Mouse (Mus musculus): Measurements from ENCODE around the gene Ets2. TPM values are rescaled to one million over a fixed set of nuclear protein-coding genes. Genes with fewer than 3 reads are reported as not detected.

Gene Ets2
- polyA plus RNA-seq, 1 experiment: 5.2 TPM

DNA sequence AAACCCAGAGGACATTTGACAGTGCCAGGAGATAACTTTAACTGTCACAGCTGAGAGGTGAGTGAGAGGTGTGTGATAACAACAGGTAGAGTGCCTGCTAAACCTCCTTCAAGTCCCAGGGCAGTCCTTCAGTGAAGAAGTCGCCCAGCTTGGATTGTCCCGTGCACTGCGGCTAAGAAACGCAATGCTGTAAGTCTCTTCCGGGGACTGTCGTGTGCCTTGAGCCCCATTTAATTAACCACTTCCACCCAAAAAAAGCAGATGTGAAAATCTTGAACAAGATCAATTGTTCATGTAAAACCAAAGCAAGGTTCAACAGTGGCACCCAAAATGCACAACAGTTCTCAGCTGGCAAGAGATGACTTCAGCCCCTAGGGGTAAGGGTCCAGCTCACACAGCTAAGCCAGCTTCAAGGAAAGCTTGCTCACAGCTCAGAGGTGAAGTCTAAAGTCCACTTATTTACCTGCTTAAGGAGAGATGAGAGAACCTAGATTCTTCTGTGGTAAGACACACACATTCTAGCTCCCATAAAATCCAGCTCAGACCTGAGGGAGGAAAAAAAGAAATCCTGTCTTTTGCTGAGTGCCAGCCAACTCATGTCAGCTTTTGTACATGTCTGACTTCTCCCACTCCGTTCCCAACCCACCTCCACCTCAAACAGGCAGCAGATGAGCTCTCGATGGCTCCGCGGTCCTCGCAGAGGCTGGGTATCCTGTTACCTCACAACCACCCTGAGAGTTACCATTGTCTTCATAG, 34.3 kb upstream of the Ets2 start:
- H3K9me3 ChIP-seq: no peaks in the 10 kb centered on the region
- peaks cover 71% of the 10 kb centered on the region for H3K27me3 ChIP-seq (replicated peaks)
- no peak for TF ChIP-seq FLI1 (IDR thresholded peaks at IDR 0.05; ENCODE audit: low read length)
- no peak for TF ChIP-seq GATA1 (IDR thresholded peaks at IDR 0.05; ENCODE audit: borderline replicate concordance, low read length)
- H3K4me3 ChIP-seq (replicated peaks): no peak overlapping the region
- H3K36me3 ChIP-seq (replicated peaks; ENCODE audit: low read length): no peaks in the 10 kb centered on the region
- no peaks in the 10 kb centered on the region for H3K4me1 ChIP-seq

DNA sequence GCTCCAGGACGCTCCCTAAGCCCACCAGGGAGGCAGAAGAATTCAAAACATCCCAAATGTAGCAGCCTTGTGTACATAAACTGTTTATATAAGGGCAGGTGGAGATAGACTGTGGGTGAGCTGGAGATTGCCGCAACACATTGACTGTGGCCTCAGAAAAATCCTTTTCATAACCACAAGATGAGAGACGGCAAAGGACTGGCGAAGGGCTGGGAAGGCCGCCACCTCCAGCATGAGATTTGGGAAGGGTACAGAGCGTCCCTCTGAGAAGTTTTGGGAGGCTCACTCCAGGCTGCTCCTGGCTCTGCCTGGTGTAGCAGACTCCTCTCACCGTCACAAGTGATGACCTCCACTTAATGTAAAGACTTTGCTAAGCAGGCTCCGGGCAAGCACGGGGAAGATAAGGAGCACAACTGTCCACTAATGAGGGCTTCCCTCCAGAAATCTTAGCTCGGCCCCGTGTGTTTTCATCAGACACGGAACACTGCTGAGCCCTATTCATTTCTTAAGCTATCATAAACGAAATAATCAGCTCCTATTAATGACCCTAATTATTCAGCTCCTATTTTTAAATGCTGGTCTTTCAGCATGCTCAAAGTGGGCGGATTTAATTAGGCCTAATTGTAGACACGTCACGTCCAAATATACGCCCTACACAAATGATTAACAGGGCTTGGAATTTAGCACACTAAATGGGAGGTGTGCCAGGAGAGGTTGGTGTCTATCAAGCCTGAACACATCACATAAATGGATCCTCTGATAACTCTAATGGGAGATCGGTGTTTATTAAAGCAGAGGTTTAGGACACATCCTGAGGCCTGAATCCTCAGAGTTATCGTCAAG, 33.5 kb upstream of the Ets2 start:
- TF ChIP-seq GATA1 (IDR thresholded peaks at IDR 0.05; ENCODE audit: borderline replicate concordance, low read length) (no peak), FLI1 (IDR thresholded peaks at IDR 0.05; ENCODE audit: low read length) (no peak)
- H3K4me3 ChIP-seq (replicated peaks): no peak overlapping the region
- H3K9me3 ChIP-seq: no peaks in the 10 kb centered on the region
- H3K4me1 ChIP-seq: no peaks in the 10 kb centered on the region; the same call in 1 of the 2 replicates
- no peaks in the 10 kb centered on the region for H3K36me3 ChIP-seq (replicated peaks; ENCODE audit: low read length)
- peaks cover 65% of the 10 kb centered on the region for H3K27me3 ChIP-seq (replicated peaks)

DNA sequence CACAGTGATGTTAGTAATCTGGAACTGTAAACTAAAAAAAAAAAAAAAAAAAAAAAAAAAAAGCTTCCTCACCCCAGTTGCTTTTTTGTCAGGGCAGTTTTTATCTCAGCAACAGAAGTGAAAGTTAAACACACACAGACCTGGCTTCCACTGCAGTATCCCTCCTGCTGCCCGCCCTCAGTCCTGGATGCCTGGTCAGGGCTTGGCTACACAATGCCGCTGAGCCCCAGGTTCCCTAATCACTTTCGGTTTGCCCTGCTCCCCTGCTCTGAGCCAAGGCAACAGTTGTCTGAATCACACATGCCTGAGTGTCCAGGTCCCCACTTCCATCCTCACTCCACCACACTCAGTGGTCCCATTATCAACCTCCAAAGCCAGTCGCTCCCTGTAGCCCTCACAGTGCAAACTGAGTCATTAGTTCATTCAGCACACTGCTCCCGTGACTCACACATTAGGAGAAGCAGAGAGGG, 27.4 kb upstream of the Ets2 start:
- TF ChIP-seq FLI1 (IDR thresholded peaks at IDR 0.05; ENCODE audit: low read length): no peak
- TF ChIP-seq GATA1 (IDR thresholded peaks at IDR 0.05; ENCODE audit: borderline replicate concordance, low read length): no peak
- Histone ChIP-seq H3K9me3 (no peaks in the 10 kb centered on the region), H3K4me3 (replicated peaks) (peak overlapping the region; percentile 85), H3K4me1 (peaks cover 5% of the 10 kb centered on the region; the same call in 1 of the 2 replicates), H3K27me3 (replicated peaks) (peaks cover 46% of the 10 kb centered on the region), H3K36me3 (replicated peaks; ENCODE audit: low read length) (no peaks in the 10 kb centered on the region)

DNA sequence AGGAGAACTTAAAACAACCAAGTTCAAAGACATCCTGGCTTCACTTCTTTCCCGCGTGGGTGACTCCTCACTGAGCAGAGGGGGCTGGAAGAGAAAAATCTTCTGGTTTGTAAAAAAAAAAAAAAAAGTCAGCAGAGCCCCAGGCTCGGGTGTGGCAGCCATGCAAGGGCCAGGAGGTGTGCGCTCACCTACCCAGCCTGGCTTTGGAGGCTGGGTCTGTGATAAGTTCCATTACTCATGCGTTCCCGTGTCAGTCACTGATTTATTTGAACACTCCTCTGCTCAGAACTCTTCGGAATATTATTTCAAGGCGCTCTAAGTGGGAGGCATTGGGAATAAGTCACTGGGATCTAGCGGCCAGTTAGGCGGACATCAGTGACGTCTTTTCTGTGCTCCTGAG, 26.7 kb upstream of the Ets2 start:
- peaks cover 5% of the 10 kb centered on the region; the same call in 1 of the 2 replicates for H3K4me1 ChIP-seq
- H3K36me3 ChIP-seq (replicated peaks; ENCODE audit: low read length): no peaks in the 10 kb centered on the region
- H3K4me3 ChIP-seq (replicated peaks): no peak overlapping the region
- TF ChIP-seq FLI1 (IDR thresholded peaks at IDR 0.05; ENCODE audit: low read length) (no peak), GATA1 (IDR thresholded peaks at IDR 0.05; ENCODE audit: borderline replicate concordance, low read length) (no peak)
- peaks cover 51% of the 10 kb centered on the region for H3K27me3 ChIP-seq (replicated peaks)
- H3K9me3 ChIP-seq: no peaks in the 10 kb centered on the region

DNA sequence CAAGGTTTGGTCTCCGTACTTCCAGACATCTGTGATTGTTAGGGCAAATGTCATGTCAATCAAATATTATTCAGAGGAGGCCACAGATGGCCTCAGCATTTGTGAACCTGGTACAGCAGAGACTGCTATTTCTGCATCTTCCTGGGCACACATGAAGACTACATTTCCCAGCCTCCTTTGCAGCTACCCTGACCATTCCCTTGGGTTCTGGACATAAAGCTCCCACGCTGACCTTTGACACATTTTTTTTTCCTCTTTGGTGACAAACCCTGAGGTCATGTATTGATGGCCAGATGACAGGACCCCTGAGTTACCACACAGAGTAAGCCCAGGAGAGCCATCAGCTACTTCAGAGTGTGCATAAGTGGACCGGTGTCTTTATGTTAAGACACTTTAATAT, 25.2 kb upstream of the Ets2 start:
- no peak overlapping the region for H3K4me3 ChIP-seq (replicated peaks)
- H3K36me3 ChIP-seq (replicated peaks; ENCODE audit: low read length): no peaks in the 10 kb centered on the region
- peaks cover 52% of the 10 kb centered on the region for H3K27me3 ChIP-seq (replicated peaks)
- peaks cover 5% of the 10 kb centered on the region; the same call in 1 of the 2 replicates for H3K4me1 ChIP-seq
- TF ChIP-seq GATA1 (IDR thresholded peaks at IDR 0.05; ENCODE audit: borderline replicate concordance, low read length) (no peak), FLI1 (IDR thresholded peaks at IDR 0.05; ENCODE audit: low read length) (no peak)
- H3K9me3 ChIP-seq: no peaks in the 10 kb centered on the region

DNA sequence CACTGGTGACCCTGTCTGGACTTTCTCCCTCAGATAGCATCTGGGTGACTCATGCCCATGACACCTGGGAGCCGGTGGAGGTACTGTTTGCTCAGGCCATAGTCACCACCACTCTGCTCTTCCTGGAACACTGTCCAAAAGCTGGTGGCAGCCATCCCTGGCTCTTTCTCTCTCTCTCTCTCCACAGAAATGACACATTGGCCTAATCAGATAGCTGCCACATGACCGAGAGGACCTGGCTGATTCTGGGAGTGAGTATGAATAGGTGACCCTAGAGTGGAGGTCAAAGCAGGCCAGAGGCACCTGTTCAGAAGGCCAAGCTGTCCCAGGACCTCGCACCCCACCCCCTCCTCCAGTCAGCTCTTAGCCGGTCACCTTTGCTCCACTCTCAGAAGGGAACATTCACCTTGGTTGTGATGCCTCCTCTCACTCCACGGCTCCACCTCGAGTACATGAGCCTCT, 19.4 kb upstream of the Ets2 start:
- Histone ChIP-seq H3K36me3 (replicated peaks; ENCODE audit: low read length) (no peaks in the 10 kb centered on the region), H3K4me1 (no peaks in the 10 kb centered on the region), H3K9me3 (no peaks in the 10 kb centered on the region), H3K4me3 (replicated peaks) (no peak overlapping the region), H3K27me3 (replicated peaks) (peaks cover 61% of the 10 kb centered on the region)
- TF ChIP-seq FLI1 (IDR thresholded peaks at IDR 0.05; ENCODE audit: low read length) (no peak), GATA1 (IDR thresholded peaks at IDR 0.05; ENCODE audit: borderline replicate concordance, low read length) (no peak)

DNA sequence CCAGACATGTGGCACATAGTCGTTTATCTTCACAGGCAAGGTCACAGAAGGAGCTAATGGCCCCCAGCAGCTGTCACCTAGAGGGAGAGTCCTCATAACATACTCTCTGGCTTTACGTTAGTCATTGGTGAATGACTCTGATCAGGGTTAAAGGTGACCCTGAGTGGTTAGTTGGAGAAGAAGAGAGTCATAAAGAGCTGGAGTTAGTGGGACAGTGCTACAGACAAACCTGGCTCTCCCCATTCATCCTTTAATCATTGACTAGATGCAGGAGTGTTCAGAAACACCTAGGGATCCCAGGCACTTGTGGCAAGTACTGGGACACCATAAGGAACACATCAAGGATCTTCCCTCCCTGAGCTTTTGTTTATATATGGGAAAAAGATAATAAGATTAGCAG, 16.1 kb upstream of the Ets2 start:
- Histone ChIP-seq H3K4me3 (replicated peaks) (no peak overlapping the region), H3K9me3 (no peaks in the 10 kb centered on the region; the same call in 1 of the 2 replicates), H3K36me3 (replicated peaks; ENCODE audit: low read length) (no peaks in the 10 kb centered on the region), H3K4me1 (no peaks in the 10 kb centered on the region), H3K27me3 (replicated peaks) (peaks cover 65% of the 10 kb centered on the region)
- no peak for TF ChIP-seq FLI1 (IDR thresholded peaks at IDR 0.05; ENCODE audit: low read length)
- TF ChIP-seq GATA1 (IDR thresholded peaks at IDR 0.05; ENCODE audit: borderline replicate concordance, low read length): no peak

DNA sequence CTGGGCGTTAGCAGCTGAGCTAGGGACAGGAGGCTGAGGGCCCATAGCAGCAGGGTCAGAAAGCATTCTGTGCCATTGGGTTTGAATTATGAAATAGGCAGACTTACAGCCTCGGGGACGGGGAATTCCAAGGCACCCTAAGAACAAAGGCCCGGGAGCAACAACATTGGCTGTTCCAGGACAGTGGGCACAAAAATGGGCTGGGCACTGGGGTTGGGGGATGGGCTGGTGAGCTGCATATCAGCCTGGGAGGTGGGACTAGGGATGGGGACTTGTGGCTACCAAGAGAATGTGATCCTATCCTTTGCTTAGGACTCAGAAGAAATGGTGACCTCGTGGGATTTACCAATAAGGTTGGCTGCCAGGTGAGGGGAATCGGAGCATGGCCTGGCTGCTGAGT, 15.6 kb upstream of the Ets2 start:
- Histone ChIP-seq H3K36me3 (replicated peaks; ENCODE audit: low read length) (no peaks in the 10 kb centered on the region), H3K27me3 (replicated peaks) (peaks cover 66% of the 10 kb centered on the region), H3K4me3 (replicated peaks) (no peak overlapping the region), H3K4me1 (no peaks in the 10 kb centered on the region), H3K9me3 (peaks cover under 1% of the 10 kb centered on the region; the same call in 1 of the 2 replicates)
- TF ChIP-seq FLI1 (IDR thresholded peaks at IDR 0.05; ENCODE audit: low read length) (no peak), GATA1 (IDR thresholded peaks at IDR 0.05; ENCODE audit: borderline replicate concordance, low read length) (no peak)

DNA sequence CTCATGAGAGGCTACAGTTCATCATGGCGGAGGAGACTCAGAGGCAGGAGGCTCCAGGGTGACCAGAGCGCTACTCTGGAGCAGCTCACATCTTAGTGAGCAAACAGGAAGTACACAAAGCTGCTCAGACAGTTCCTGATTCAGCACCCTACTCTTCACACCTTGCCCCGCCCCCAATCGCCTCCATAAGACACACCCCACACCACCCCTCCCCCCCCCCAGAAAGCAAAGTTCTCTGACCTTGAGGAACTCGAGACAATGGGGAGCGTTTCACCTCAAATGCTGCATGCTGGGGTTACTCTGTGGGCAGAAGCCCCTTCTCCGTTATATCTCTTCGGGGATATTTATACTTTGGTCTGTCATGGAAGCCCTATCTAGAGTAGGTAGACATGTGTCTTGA, 15.0 kb upstream of the Ets2 start:
- Histone ChIP-seq H3K27me3 (replicated peaks) (peaks cover 68% of the 10 kb centered on the region), H3K4me3 (replicated peaks) (no peak overlapping the region), H3K9me3 (peaks cover 6% of the 10 kb centered on the region; the same call in 1 of the 2 replicates), H3K36me3 (replicated peaks; ENCODE audit: low read length) (no peaks in the 10 kb centered on the region), H3K4me1 (no peaks in the 10 kb centered on the region)
- no peak for TF ChIP-seq GATA1 (IDR thresholded peaks at IDR 0.05; ENCODE audit: borderline replicate concordance, low read length)
- TF ChIP-seq FLI1 (IDR thresholded peaks at IDR 0.05; ENCODE audit: low read length): no peak
